Mouse (Mus musculus) CH12.LX (cell line): ENCODE measurements around the gene Sugp1. TPM values are rescaled to one million over a fixed set of nuclear protein-coding genes. Genes with fewer than 3 reads are reported as not detected.

Experiments
- DNase-seq: peaks from one replicate; pipeline ENCODE4 v3.0.0-alpha.2; 2013; ENCODE audit errors: extremely low read depth
- H3K27ac ChIP-seq: 2 replicates; pipeline ENCODE4 v1.5.1; 2012; ENCODE audit warnings: low read depth, mild to moderate bottlenecking, control low read depth, moderate library complexity; ENCODE audit not compliant: insufficient read depth
- H3K27me3 ChIP-seq: replicated peaks from 2 replicates; pipeline ENCODE3; 2012; ENCODE audit warnings: inconsistent platforms
- H3K36me3 ChIP-seq, 2 experiments: replicated peaks in 1 of 2; 2 replicates each; pipeline versions ENCODE3 to v1.6.1; 2012; ENCODE audit warnings: inconsistent platforms in 1 of 2, low read length in 1 of 2, mild to moderate bottlenecking in 1 of 2, mixed read lengths in 1 of 2, moderate library complexity in 1 of 2; ENCODE audit not compliant: control insufficient read depth in 1 of 2, insufficient read depth in 1 of 2
- H3K4me1 ChIP-seq, 2 experiments: 2 replicates each; pipeline ENCODE4 v1.6.1; 2012; ENCODE audit warnings: inconsistent platforms in 1 of 2, moderate library complexity in 1 of 2; ENCODE audit not compliant: insufficient read depth in 2 of 2, control insufficient read depth in 1 of 2
- H3K4me2 ChIP-seq: 2 replicates; pipeline ENCODE4 v1.6.1; 2012; ENCODE audit warnings: low read depth, mild to moderate bottlenecking, control low read depth; ENCODE audit not compliant: poor library complexity, insufficient read depth, severe bottlenecking
- H3K4me3 ChIP-seq, 3 experiments: fragments of 150-350 bp in 1 of 3; sonication (generic) in 1 of 3; replicated peaks in 1 of 3; 2 replicates each; pipeline versions ENCODE3 to v1.5.1; 2011 to 2012; ENCODE audit warnings: low read depth in 2 of 3, low read length in 2 of 3, mild to moderate bottlenecking in 2 of 3, moderate library complexity in 2 of 3, control low read depth in 1 of 3, improper control_type of control experiment in 1 of 3, inconsistent platforms in 1 of 3, mixed read lengths in 1 of 3; ENCODE audit not compliant: poor library complexity in 1 of 3
- H3K79me2 ChIP-seq: replicated peaks from 2 replicates; pipeline ENCODE4 v1.6.1; 2012; ENCODE audit warnings: mild to moderate bottlenecking, moderate library complexity; ENCODE audit not compliant: control insufficient read depth, poor library complexity, insufficient read depth, severe bottlenecking; ENCODE audit errors: extremely low read depth
- H3K9ac ChIP-seq: 2 replicates; pipeline ENCODE4 v1.6.1; 2012; ENCODE audit warnings: low read depth, mild to moderate bottlenecking, control low read depth, moderate library complexity; ENCODE audit not compliant: insufficient read depth
- H3K9me3 ChIP-seq: replicated peaks from 2 replicates; pipeline ENCODE3; 2012; ENCODE audit warnings: low read length, inconsistent platforms, mixed read lengths
- BHLHE40 ChIP-seq: IDR thresholded peaks from 2 replicates; pipeline ENCODE4 v1.6.1; 2011; ENCODE audit warnings: mild to moderate bottlenecking, low read depth, low read length, improper control_type of control experiment
- GABPA ChIP-seq: IDR thresholded peaks from 2 replicates; pipeline ENCODE4 v1.6.1; 2012; ENCODE audit warnings: low read depth, low read length, improper control_type of control experiment, inconsistent platforms; ENCODE audit not compliant: insufficient replicate concordance
- KAT2A ChIP-seq: IDR thresholded peaks from 2 replicates; pipeline ENCODE4 v1.6.1; 2012; ENCODE audit warnings: low read length, improper control_type of control experiment, inconsistent platforms; ENCODE audit not compliant: insufficient replicate concordance
- NRF1 ChIP-seq: IDR thresholded peaks from 2 replicates; pipeline ENCODE4 v1.6.1; 2014; ENCODE audit warnings: low read depth, mild to moderate bottlenecking, inconsistent platforms, low read length, improper control_type of control experiment, moderate library complexity
- POLR2AphosphoS2 ChIP-seq: IDR thresholded peaks from 2 replicates; pipeline ENCODE4 v1.6.1; 2011; ENCODE audit warnings: low read depth, low read length, improper control_type of control experiment
- RAD21 ChIP-seq: IDR thresholded peaks from 2 replicates; pipeline ENCODE4 v1.6.1; 2011; ENCODE audit warnings: low read depth, mild to moderate bottlenecking, low read length, improper control_type of control experiment, moderate library complexity
- ZKSCAN1 ChIP-seq: IDR thresholded peaks from 2 replicates; pipeline ENCODE4 v1.6.1; 2012; ENCODE audit warnings: low read depth, inconsistent platforms, low read length, improper control_type of control experiment, borderline replicate concordance
- ZMIZ1 ChIP-seq: IDR thresholded peaks from 2 replicates; pipeline ENCODE4 v1.6.1; 2012; ENCODE audit warnings: low read depth, mild to moderate bottlenecking, inconsistent platforms, low read length, improper control_type of control experiment
- dilution Hi-C: fragments of 300-500 bp; cut with MboI; formaldehyde crosslinking; loops from 2 replicates; pipeline ENCODE4 v1.14.3; 2020; ENCODE audit warnings: low sequenced_read_pairs; ENCODE audit not compliant: extremely low pct_unique_long_range_greater_than_20kb, extremely low pct_ligation_motif_present
- in situ Hi-C: fragments of 300-500 bp; cut with MboI; formaldehyde crosslinking; loops from 3 replicates; pipeline ENCODE4 v1.14.3; 2019; ENCODE audit warnings: low sequenced_read_pairs, low pct_ligation_motif_present, low pct_unique_long_range_greater_than_20kb, mixed read lengths
- polyA plus RNA-seq: library from polyadenylated mRNA; unstranded; fragments of >175 nt; gene quantifications from 2 replicates; pipeline ENCODE4 v1.2.1, GENCODE M21; 2012; ENCODE audit warnings: low read depth; ENCODE audit not compliant: insufficient read length
- total RNA-seq, 2 experiments: library from RNA; depleted of rRNA; stranded (reverse); fragments of 300-350 nt in 1 of 2; fragments of >200 nt in 1 of 2; gene quantifications; 2 replicates each; pipeline ENCODE4 v1.2.3; 2012 to 2014

The Sugp1 gene
- total and polyA plus RNA-seq, 3 experiments, result 5.3 to 43.9 (median 21.8) TPM

- dilution Hi-C loops (no loop called here), in situ Hi-C loops (no loop called here)
- Histone ChIP-seq H3K27me3 (peaks cover 7% of the 10 kb centered on the region), H3K4me3 (no peak overlapping the region), H3K9ac (no peak overlapping the region), H3K36me3 (no peaks in the 10 kb centered on the region), H3K27ac (no peak overlapping the region), H3K4me1 (peaks cover 16 to 54% of the 10 kb centered on the region in 2 experiments), H3K9me3 (no peaks in the 10 kb centered on the region), H3K79me2 (no peaks in the 10 kb centered on the region), H3K4me2 (no peak overlapping the region)
- peak; percentile 37 for DNase-seq
- TF ChIP-seq KAT2A, result no peak
- TF ChIP-seq POLR2AphosphoS2, result no peak
- no peak for TF ChIP-seq ZKSCAN1
- no peak for TF ChIP-seq GABPA
- no peak for TF ChIP-seq ZMIZ1
- no peak for TF ChIP-seq BHLHE40
These were observed 76.4 kb downstream of the Sugp1 start for GRCm38 (mm10) chr8:70118726-70119700.

GRCm38 (mm10) chr8:70120667-70121066 is 78.1 kb downstream of the Sugp1 start, which contains the start of gene Ncan:
Gene Ncan (minus strand): TSS chr8:70120873.
- dilution Hi-C loops, result no loop called here
- no peak within 1 kb of the TSS for H3K27ac ChIP-seq
- peak; percentile 71 for TF ChIP-seq NRF1
- TF ChIP-seq RAD21, result no peak
- in situ Hi-C loops, result no loop called here
- H3K9ac ChIP-seq, result no peak within 1 kb of the TSS
- no peak for DNase-seq
- H3K27me3 ChIP-seq, result peaks cover 7% of the 10 kb centered on the region
- no peaks in the 10 kb centered on the region for H3K9me3 ChIP-seq
- no peak within 1 kb of the TSS for H3K4me3 ChIP-seq
- H3K79me2 ChIP-seq, result no peaks in the 10 kb centered on the region
- H3K4me2 ChIP-seq, result no peak within 1 kb of the TSS
- H3K36me3 ChIP-seq, result no peaks in the 10 kb centered on the region
- peaks cover 10 to 38% of the 10 kb centered on the region in 2 experiments for H3K4me1 ChIP-seq

Other genes with a start within 250 kb of the Sugp1 start
Only the 20 nearest of the 21 such genes appear.
- gene Gmip, start 234.1 kb upstream of the Sugp1 start, total RNA-seq (2012; rRNA removed), result 48.1 and 49.2 TPM in 2 replicates
- 22.2 and 25.4 TPM in 2 replicates for gene Gmip, start 234.1 kb upstream of the Sugp1 start, total RNA-seq (2014; rRNA removed)
- 54.3 and 81.8 TPM in 2 replicates for gene Gmip, start 234.1 kb upstream of the Sugp1 start, polyA plus RNA-seq
- gene Lpar2, start 220.4 kb upstream of the Sugp1 start, total RNA-seq (2012; rRNA removed), result 1.1 and 1.2 TPM in 2 replicates
- gene Lpar2, start 220.4 kb upstream of the Sugp1 start, total RNA-seq (2014; rRNA removed), result 0.74 and 0.82 TPM in 2 replicates
- gene Lpar2, start 220.4 kb upstream of the Sugp1 start, polyA plus RNA-seq, result 2.5 and 3.0 TPM in 2 replicates
- 3.1 and 5.9 TPM in 2 replicates for gene Pbx4, start 210.3 kb upstream of the Sugp1 start, total RNA-seq (2012; rRNA removed)
- gene Pbx4, start 210.3 kb upstream of the Sugp1 start, total RNA-seq (2014; rRNA removed), result 1.0 and 1.5 TPM in 2 replicates
- gene Pbx4, start 210.3 kb upstream of the Sugp1 start, polyA plus RNA-seq, result 2.4 and 3.5 TPM in 2 replicates
- gene Cilp2, start 155.1 kb upstream of the Sugp1 start, total RNA-seq (2012; rRNA removed), result 0.08 TPM in 2 replicates
- gene Cilp2, start 155.1 kb upstream of the Sugp1 start, total RNA-seq (2014; rRNA removed), result 0.04 TPM in 1 of 2 replicates, not detected in the other
- 0.07 TPM in 1 of 2 replicates, not detected in the other for gene Cilp2, start 155.1 kb upstream of the Sugp1 start, polyA plus RNA-seq
- gene Tssk6, start 140.6 kb upstream of the Sugp1 start, total RNA-seq (2012; rRNA removed), result 1.5 and 1.8 TPM in 2 replicates
- 0.35 and 0.44 TPM in 2 replicates for gene Tssk6, start 140.6 kb upstream of the Sugp1 start, total RNA-seq (2014; rRNA removed)
- gene Tssk6, start 140.6 kb upstream of the Sugp1 start, polyA plus RNA-seq, result 1.7 and 2.3 TPM in 2 replicates
- gene Ndufa13, start 140.3 kb upstream of the Sugp1 start, total RNA-seq (2012; rRNA removed), result 153 and 177 TPM in 2 replicates
- 60.9 and 74.7 TPM in 2 replicates for gene Ndufa13, start 140.3 kb upstream of the Sugp1 start, total RNA-seq (2014; rRNA removed)
- gene Ndufa13, start 140.3 kb upstream of the Sugp1 start, polyA plus RNA-seq, result 90.1 and 104 TPM in 2 replicates
- gene Yjefn3, start 140.1 kb upstream of the Sugp1 start, total RNA-seq (2012; rRNA removed), result 8.0 and 9.5 TPM in 2 replicates
- gene Yjefn3, start 140.1 kb upstream of the Sugp1 start, total RNA-seq (2014; rRNA removed), result 3.3 and 3.6 TPM in 2 replicates
- gene Yjefn3, start 140.1 kb upstream of the Sugp1 start, polyA plus RNA-seq, result 8.4 and 10.5 TPM in 2 replicates
- 70.8 and 73.2 TPM in 2 replicates for gene Gatad2a, start 46.4 kb upstream of the Sugp1 start, total RNA-seq (2012; rRNA removed)
- 31.5 and 35.7 TPM in 2 replicates for gene Gatad2a, start 46.4 kb upstream of the Sugp1 start, total RNA-seq (2014; rRNA removed)
- gene Gatad2a, start 46.4 kb upstream of the Sugp1 start, polyA plus RNA-seq, result 95.1 and 122 TPM in 2 replicates
- 37.2 and 38.4 TPM in 2 replicates for gene Mau2, start 79 bp upstream of the Sugp1 start, total RNA-seq (2012; rRNA removed)
- gene Mau2, start 79 bp upstream of the Sugp1 start, total RNA-seq (2014; rRNA removed), result 24.4 and 25.5 TPM in 2 replicates
- gene Mau2, start 79 bp upstream of the Sugp1 start, polyA plus RNA-seq, result 15.7 and 19.5 TPM in 2 replicates
- 1.9 and 2.4 TPM in 2 replicates for gene Tm6sf2, start 30.1 kb downstream of the Sugp1 start, total RNA-seq (2012; rRNA removed)
- 0.22 and 0.40 TPM in 2 replicates for gene Tm6sf2, start 30.1 kb downstream of the Sugp1 start, total RNA-seq (2014; rRNA removed)
- gene Tm6sf2, start 30.1 kb downstream of the Sugp1 start, polyA plus RNA-seq, result 1.8 and 2.6 TPM in 2 replicates
- 0.29 and 0.30 TPM in 2 replicates for gene Hapln4, start 40.6 kb downstream of the Sugp1 start, total RNA-seq (2012; rRNA removed)
- gene Hapln4, start 40.6 kb downstream of the Sugp1 start, total RNA-seq (2014; rRNA removed), result 0.07 and 0.08 TPM in 2 replicates
- gene Hapln4, start 40.6 kb downstream of the Sugp1 start, polyA plus RNA-seq, result 0.20 and 0.30 TPM in 2 replicates
- gene Ncan, start 78.1 kb downstream of the Sugp1 start, total RNA-seq (2012; rRNA removed), result 2.1 and 2.6 TPM in 2 replicates
- 3.5 and 3.9 TPM in 2 replicates for gene Ncan, start 78.1 kb downstream of the Sugp1 start, total RNA-seq (2014; rRNA removed)
- 5.3 and 6.0 TPM in 2 replicates for gene Ncan, start 78.1 kb downstream of the Sugp1 start, polyA plus RNA-seq
- gene Nr2c2ap, start 88.5 kb downstream of the Sugp1 start, total RNA-seq (2012; rRNA removed), result 22.7 and 27.4 TPM in 2 replicates
- 15.6 and 16.4 TPM in 2 replicates for gene Nr2c2ap, start 88.5 kb downstream of the Sugp1 start, total RNA-seq (2014; rRNA removed)
- 61.3 and 71.3 TPM in 2 replicates for gene Nr2c2ap, start 88.5 kb downstream of the Sugp1 start, polyA plus RNA-seq
- 13.8 and 17.2 TPM in 2 replicates for gene Rfxank, start 96.3 kb downstream of the Sugp1 start, total RNA-seq (2012; rRNA removed)
- gene Rfxank, start 96.3 kb downstream of the Sugp1 start, total RNA-seq (2014; rRNA removed), result 10.5 and 13.4 TPM in 2 replicates
- gene Rfxank, start 96.3 kb downstream of the Sugp1 start, polyA plus RNA-seq, result 9.5 and 12.3 TPM in 2 replicates
- gene Borcs8, start 96.7 kb downstream of the Sugp1 start, total RNA-seq (2012; rRNA removed), result 56.4 and 63.9 TPM in 2 replicates
- 22.2 and 28.7 TPM in 2 replicates for gene Borcs8, start 96.7 kb downstream of the Sugp1 start, total RNA-seq (2014; rRNA removed)
- gene Borcs8, start 96.7 kb downstream of the Sugp1 start, polyA plus RNA-seq, result 44.0 and 45.8 TPM in 2 replicates
- 194 and 232 TPM in 2 replicates for gene Mef2b, start 96.9 kb downstream of the Sugp1 start, total RNA-seq (2012; rRNA removed)
- gene Mef2b, start 96.9 kb downstream of the Sugp1 start, total RNA-seq (2014; rRNA removed), result 60.1 and 61.0 TPM in 2 replicates
- gene Mef2b, start 96.9 kb downstream of the Sugp1 start, polyA plus RNA-seq, result 130 and 168 TPM in 2 replicates
- 54.2 and 65.0 TPM in 2 replicates for gene Tmem161a, start 129.5 kb downstream of the Sugp1 start, total RNA-seq (2012; rRNA removed)
- 68.2 and 73.6 TPM in 2 replicates for gene Tmem161a, start 129.5 kb downstream of the Sugp1 start, total RNA-seq (2014; rRNA removed)
- 42.3 and 48.5 TPM in 2 replicates for gene Tmem161a, start 129.5 kb downstream of the Sugp1 start, polyA plus RNA-seq
- 2.5 and 3.0 TPM in 2 replicates for gene Slc25a42, start 169.5 kb downstream of the Sugp1 start, total RNA-seq (2012; rRNA removed)
- gene Slc25a42, start 169.5 kb downstream of the Sugp1 start, total RNA-seq (2014; rRNA removed), result 0.63 and 0.80 TPM in 2 replicates
- 2.9 and 3.4 TPM in 2 replicates for gene Slc25a42, start 169.5 kb downstream of the Sugp1 start, polyA plus RNA-seq
- gene Sugp2, start 191.4 kb downstream of the Sugp1 start, total RNA-seq (2012; rRNA removed), result 22.4 and 23.6 TPM in 2 replicates
- gene Sugp2, start 191.4 kb downstream of the Sugp1 start, total RNA-seq (2014; rRNA removed), result 9.4 and 10.0 TPM in 2 replicates
- 20.1 and 21.4 TPM in 2 replicates for gene Sugp2, start 191.4 kb downstream of the Sugp1 start, polyA plus RNA-seq
- gene Armc6, start 191.7 kb downstream of the Sugp1 start, total RNA-seq (2012; rRNA removed), result 31.1 and 39.2 TPM in 2 replicates
- 21.6 and 23.7 TPM in 2 replicates for gene Armc6, start 191.7 kb downstream of the Sugp1 start, total RNA-seq (2014; rRNA removed)
- 20.0 and 20.7 TPM in 2 replicates for gene Armc6, start 191.7 kb downstream of the Sugp1 start, polyA plus RNA-seq